Mouse (Mus musculus) urinary bladder, adult 18-20 months (tissue): Measurements from ENCODE around the gene Snu13.
A peak's percentile ranks its signal among the peaks of the same experiment; 100 is the strongest.

ENCODE experiments used
- DNase-seq, 2 experiments: peaks; one replicate each; pipeline ENCODE4 v3.0.0; 2022; ENCODE audit warnings: low spot score in 2 of 2, mixed read lengths in 2 of 2

The Snu13 gene

GRCm38 (mm10) chr15:82047080-82047883 lies at the start of gene Snu13:
Gene Snu13 (minus strand): TSS chr15:82047598.
- DNase-seq, result peak; percentile 86 to 90

DNA sequence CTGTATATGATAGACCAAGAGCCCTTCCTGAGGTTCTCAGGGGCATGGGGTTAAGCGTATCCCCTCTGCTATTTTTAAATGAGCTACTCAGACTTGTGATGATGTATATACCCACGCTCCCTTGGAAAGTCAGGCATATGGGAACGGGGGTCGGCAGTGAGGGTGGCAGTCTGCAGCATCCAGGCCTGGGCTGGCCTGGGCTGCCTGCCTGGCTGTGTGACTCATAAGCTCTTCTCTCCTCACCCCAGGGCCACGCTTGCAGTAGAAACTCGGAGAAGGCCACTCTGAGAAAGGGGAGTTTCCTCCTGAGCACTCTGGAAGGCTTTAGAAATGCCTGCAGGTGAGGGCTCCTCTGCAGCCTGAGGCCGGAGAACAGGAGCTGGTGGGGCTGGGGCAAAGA lies 43.7 kb upstream of the Snu13 start:
- DNase-seq, result no peak

DNA sequence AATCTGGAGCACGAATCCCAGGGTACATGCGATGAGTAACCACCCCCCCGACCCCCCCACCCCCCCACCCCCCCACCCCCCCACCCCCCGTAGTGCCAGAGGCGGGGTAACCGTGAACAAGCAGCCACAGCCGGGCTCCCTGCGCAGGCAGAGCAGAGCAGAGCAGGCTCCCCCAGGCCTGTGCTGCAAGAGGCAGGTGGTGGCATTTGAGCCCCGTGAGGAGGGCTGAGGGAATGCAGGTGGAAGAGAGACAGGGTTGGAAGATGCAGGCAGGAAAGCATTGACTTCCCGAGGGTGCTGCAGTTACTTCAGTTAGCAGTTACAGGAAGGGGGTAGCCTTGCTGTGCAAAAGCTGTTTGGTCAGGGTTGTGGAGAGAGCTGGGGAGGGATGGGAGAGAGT lies 39.9 kb upstream of the Snu13 start:
- DNase-seq, result no peak

GRCm38 (mm10) chr15:82086131-82086530 lies 38.7 kb upstream of the Snu13 start:
- no peak for DNase-seq

GRCm38 (mm10) chr15:82085606-82086005 lies 38.2 kb upstream of the Snu13 start:
- no peak for DNase-seq

DNA sequence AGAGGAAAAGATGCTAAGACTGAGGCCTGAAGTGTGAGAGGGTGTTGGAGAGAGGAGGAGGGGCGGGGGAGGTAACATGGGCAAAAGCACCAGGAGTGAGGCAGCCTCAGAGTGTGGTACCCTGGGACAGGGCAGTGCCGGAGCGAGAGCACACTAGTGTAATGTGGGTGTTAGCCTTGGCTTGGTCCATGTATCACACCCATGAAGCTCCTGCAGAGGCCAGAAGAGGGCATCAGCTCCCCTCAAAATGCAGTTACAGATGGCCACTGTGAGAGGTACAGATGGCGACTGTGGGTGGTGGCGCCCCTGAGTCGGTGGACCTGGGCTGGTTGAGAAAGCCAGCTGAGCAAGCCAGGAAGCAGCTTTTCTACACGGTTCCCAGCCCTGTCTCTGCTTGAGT lies 33.8 kb upstream of the Snu13 start:
- peak in 1 of 2 experiments; percentile 11 for DNase-seq

GRCm38 (mm10) chr15:82079883-82080282 lies 32.5 kb upstream of the Snu13 start:
- no peak for DNase-seq

DNA sequence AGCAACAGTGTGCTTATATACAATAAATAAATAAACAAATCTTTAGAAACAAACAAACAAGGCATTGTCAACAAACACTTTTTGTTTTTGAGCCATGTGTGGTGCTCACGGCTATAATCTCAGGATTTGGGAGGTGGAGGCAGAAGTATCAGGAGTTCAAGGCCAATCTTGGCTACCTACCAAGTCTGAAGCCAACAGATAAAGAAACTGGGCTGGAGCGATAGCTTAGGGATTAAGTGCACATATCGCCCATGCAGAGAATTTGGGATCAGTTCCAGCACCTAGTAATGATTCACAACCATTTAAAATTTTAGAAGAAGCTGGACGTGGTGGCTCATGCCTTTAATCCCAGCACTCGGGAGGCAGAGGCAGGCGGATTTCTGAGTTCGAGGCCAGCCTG lies 26.1 kb upstream of the Snu13 start:
- DNase-seq, result no peak

- no peak for DNase-seq
These were observed 24.5 kb upstream of the Snu13 start for GRCm38 (mm10) chr15:82071816-82072469.

DNA sequence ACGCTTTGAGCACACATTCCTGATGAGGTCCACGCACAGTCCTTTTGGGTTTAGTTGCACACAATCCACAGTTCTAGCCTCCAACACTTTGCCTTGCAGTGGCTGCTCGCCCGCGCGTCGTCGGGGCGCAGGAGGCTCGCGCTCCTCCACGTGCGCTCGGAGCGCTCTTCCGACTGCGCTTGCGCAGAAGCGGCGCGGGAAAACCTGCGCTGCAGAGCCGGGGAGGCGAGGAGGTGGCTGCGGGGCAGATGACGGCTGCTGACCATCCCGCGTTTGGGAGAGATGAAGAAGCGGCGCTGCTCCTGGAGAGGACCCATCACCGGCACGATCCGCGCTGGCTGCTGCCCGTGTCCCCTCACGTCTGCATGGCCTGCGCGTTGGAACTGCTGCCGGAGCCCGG lies 22.5 kb upstream of the Snu13 start, which contains the start of gene Mei1:
Mei1 (plus strand) TSS at position 99 of the 400 bp plus-strand sequence.
- DNase-seq, result no peak

- peak; percentile 31 to 38 for DNase-seq
These were observed 18.1 kb upstream of the Snu13 start for GRCm38 (mm10) chr15:82065511-82065910.

GRCm38 (mm10) chr15:82063909-82064308 lies 16.5 kb upstream of the Snu13 start:
- DNase-seq, result no peak

- DNase-seq, result no peak
These were observed 11.4 kb upstream of the Snu13 start, which contains the start of gene 4930407I10Rik for GRCm38 (mm10) chr15:82058719-82059201. Gene 4930407I10Rik (plus strand): TSS chr15:82059151.

- no peak for DNase-seq
These were observed 5.1 kb upstream of the Snu13 start for GRCm38 (mm10) chr15:82052544-82052943.

GRCm38 (mm10) chr15:82046246-82046891 lies 1.0 kb downstream of the Snu13 start:
- no peak for DNase-seq

DNA sequence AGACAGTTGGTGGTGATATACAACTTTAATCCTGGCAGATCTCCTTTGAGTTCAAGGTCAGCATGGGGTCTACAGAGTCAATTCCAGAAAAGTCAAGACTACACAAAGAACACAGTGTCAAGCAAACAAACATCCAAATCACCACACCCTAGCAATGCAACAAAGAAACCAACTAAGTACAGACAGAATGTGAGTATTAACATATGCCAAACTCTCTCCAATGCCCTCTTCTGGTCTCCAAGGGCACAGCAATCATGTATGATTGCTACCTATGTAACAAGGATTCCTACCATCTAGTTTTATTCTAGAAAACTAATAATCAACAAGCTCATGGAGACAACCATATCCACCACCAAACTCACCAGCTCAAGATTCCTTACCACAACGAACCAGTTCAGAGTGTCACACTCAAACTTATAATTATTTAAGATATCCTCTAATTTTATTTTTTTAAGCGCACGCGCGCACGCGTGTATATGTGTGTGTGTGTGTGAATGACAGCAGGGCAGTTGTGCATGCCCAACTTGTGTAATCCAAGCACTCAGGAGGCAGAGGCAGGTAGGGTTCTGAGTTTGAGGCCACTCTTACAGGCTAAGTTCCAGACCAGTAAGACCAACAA lies 3.1 kb downstream of the Snu13 start:
- no peak for DNase-seq

- DNase-seq, result no peak
These were observed 6.7 kb downstream of the Snu13 start for GRCm38 (mm10) chr15:82040650-82041049.

DNA sequence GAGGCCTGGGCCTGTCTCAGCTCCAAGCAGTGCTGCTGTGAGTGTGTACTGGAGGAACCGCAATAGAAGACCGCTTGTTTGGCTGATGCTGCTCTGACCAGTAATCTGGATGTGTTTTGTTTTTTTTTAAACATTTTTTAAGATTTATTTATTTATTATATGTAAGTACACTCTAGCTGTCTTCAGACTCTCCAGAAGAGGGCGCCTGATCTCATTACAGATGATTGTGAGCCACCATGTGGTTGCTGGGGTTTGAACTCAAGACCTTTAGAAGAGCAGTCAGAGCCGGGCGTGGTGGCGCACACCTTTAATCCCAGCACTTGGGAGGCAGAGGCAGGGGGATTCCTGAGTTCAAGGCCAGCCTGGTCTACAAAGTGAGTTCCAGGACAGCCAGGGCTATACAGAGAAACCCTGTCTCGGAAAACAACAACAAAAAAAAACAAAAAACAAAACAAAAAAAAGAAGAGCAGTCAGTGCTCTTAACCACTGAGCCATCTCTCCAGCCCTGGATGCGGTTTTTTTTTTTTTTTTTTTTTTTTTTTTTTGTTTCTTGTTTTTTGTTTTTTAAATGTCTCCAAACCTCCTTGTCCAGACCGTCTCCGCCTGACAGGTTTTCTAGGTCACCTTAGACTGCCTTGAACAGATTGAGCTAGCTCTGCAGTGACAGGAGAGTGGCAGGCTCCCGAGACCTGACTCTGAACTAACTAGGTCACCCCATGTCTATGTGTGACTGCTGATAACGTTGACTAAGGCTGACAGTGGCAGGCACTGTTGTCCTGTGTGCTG lies 11.3 kb downstream of the Snu13 start:
- DNase-seq, result no peak

DNA sequence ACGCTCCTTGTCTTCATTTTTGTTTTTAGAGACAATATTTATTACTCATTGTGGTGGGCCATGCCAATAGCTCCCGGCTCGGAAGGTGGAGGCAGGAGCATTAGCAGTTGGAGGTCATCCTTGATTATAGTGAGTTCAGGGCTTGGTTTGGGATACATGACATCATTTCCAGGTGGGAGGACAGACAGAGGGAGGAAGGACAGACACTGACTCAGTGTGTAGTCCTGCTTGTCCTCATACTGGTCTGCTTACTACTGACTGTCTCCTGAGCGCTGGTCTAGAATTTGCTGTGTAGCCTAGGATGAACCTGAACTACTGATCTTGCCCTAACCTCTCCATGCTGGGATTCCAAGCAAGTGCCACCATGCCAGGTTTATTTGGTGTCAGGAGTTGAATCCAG lies 13.6 kb downstream of the Snu13 start, which contains the start of gene Desi1:
Desi1 (minus strand) TSS at position 101 of the 400 bp plus-strand sequence.
- no peak for DNase-seq

DNA sequence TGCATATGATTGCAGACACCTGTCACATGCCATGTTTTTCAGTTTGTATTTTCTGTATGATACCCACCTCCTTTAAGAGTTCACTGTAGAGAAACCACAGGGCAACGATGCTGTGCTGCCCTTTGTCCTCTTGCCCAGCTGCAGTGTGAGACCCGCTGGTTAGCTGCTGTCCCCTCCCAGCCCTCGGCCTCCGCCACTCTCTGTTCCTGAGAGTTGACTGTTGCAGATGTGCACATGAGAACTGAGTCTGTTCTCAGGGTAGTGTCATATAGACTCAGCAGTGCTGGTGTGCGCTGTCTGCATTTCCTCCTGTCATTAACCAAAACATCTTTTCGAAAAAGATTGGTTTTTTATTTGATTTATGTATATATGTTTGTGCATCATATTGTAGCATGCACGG lies 15.0 kb downstream of the Snu13 start:
- no peak for DNase-seq

DNA sequence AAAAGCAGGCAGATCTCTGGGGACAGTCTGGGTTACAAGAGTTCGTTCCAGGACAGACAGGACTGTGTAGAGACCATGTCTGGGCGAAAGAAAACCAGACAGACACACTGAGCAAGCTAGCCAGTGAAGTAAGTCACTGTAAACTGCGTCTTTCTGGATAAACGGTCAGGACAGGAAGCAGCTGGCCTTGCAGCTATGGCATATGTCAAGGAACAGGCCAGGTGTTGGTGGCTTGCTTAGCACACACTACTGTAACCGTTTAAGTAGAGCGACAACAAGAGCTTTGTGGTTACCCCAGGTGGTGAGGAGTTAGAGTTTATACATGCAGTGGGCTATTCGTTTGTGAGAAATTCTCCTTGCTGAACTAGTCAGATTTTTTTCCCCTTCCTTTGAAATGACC lies 19.7 kb downstream of the Snu13 start:
- DNase-seq, result no peak
